Mouse (Mus musculus) limb, embryonic 14.5 days (tissue): ENCODE data around the gene Ap3b1. TPM values are rescaled to one million over a fixed set of nuclear protein-coding genes. Genes with fewer than 3 reads are reported as not detected.
"Not testable (repeated sequence)": the region's sequence is repeated elsewhere in the genome, so short reads cannot be mapped to it uniquely, and the experiment has no call there.

Experiments
- ATAC-seq: fragments of 200-750 bp; cut with Nextera tagmentation; 2 replicates; pipeline ENCODE4 v1.8.0; 2017; ENCODE audit warnings: low read depth, moderate number of reproducible peaks, moderate TSS enrichment; ENCODE audit not compliant: low FRiP score
- DNase-seq: peaks from one replicate; pipeline ENCODE4 v3.0.0-alpha.2; 2015; ENCODE audit warnings: low spot score
- H3K27ac ChIP-seq: fragments of 300-500 bp; sonication (generic); replicated peaks from 2 replicates; pipeline ENCODE4 v1.5.1; 2014; ENCODE audit warnings: low read depth, mild to moderate bottlenecking, low read length, moderate library complexity, mixed read lengths
- H3K27me3 ChIP-seq: fragments of 300-500 bp; sonication (generic); 2 replicates; pipeline ENCODE4 v1.6.1; 2014; ENCODE audit warnings: low read length, mixed read lengths; ENCODE audit not compliant: control insufficient read depth, insufficient read depth
- H3K36me3 ChIP-seq: fragments of 300-500 bp; sonication (generic); 2 replicates; pipeline ENCODE4 v1.6.1; 2014; ENCODE audit warnings: mild to moderate bottlenecking, low read length, moderate library complexity, mixed read lengths; ENCODE audit not compliant: control insufficient read depth, insufficient read depth
- H3K4me1 ChIP-seq: fragments of 300-500 bp; sonication (generic); 2 replicates; pipeline ENCODE4 v1.6.1; 2014; ENCODE audit warnings: antibody characterized with exemption, low read length, mixed read lengths; ENCODE audit not compliant: control insufficient read depth, insufficient read depth
- H3K4me2 ChIP-seq: fragments of 300-500 bp; sonication (generic); replicated peaks from 2 replicates; pipeline ENCODE4 v1.6.1; 2014; ENCODE audit warnings: low read depth, mild to moderate bottlenecking, low read length, moderate library complexity; ENCODE audit not compliant: severe bottlenecking
- H3K4me3 ChIP-seq: fragments of 300-500 bp; sonication (generic); replicated peaks from 2 replicates; pipeline ENCODE4 v1.5.1; 2014; ENCODE audit warnings: low read length
- H3K9ac ChIP-seq: fragments of 300-500 bp; sonication (generic); 2 replicates; pipeline ENCODE4 v1.6.1; 2014; ENCODE audit warnings: mild to moderate bottlenecking, low read depth, low read length, moderate library complexity; ENCODE audit not compliant: severe bottlenecking
- H3K9me3 ChIP-seq: fragments of 300-500 bp; sonication (generic); 2 replicates; pipeline ENCODE4 v1.6.1; 2016; ENCODE audit warnings: low read length; ENCODE audit not compliant: control insufficient read depth
- POLR2A ChIP-seq: fragments of 200-500 bp; IDR thresholded peaks from 2 replicates; pipeline ENCODE4 v1.8.0; 2012; ENCODE audit warnings: inconsistent platforms, mild to moderate bottlenecking, moderate library complexity, borderline replicate concordance; ENCODE audit not compliant: insufficient read depth, insufficient read length; ENCODE audit errors: extremely low read depth
- WGBS: fragments of 180-500 bp; shearing (Covaris S2); extraction: QIAGEN DNeasy Blood & Tissue Kit; methylation state at CpG from one replicate; pipeline ENCODE4 v1.1.7; 2014; 5-methylcytosine and 5-hydroxymethylcytosine counted together
- polyA plus RNA-seq, 2 experiments: library from polyadenylated mRNA; depleted of rRNA in 1 of 2; stranded (reverse) in 1 of 2; unstranded in 1 of 2; fragments of >200 nt; fragmentation: Nextera tagmentation in 1 of 2; extraction: Ambion mirVana in 1 of 2; gene quantifications; 2 replicates each; pipeline versions ENCODE4 v1.2.1 to v1.2.3; 2012 to 2014

The Ap3b1 gene
- polyA plus RNA-seq, 2 experiments = 41.6 to 54.5 TPM

DNA sequence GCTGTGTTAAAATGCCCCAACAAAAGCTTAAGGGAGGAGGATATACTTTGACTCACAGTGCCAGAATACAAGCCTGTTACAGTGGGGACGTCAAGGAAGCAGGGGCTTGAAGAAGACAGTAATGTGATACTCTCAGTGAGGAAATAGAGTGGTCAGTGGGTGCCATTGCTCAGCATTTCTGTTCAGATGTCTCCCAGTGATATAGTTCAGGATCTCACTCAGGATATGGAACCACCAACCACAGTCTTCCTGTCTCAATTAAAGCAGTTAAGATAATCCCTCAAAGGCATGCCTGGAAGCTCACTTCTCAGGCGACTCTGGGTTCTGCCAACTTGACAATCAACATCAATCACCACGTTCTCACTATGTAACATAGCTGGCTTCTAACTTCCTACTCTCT lies 4.2 kb upstream of the Ap3b1 start:
- no peaks in the 10 kb centered on the region for H3K27me3 ChIP-seq
- H3K4me3 ChIP-seq = no peak overlapping the region
- no peak for TF ChIP-seq POLR2A
- H3K4me2 ChIP-seq = no peak overlapping the region
- no peaks in the 10 kb centered on the region for H3K36me3 ChIP-seq
- H3K9me3 ChIP-seq = no peaks in the 10 kb centered on the region
- DNase-seq = no peak
- no peak for ATAC-seq
- H3K9ac ChIP-seq = no peak overlapping the region
- no peak overlapping the region for H3K27ac ChIP-seq
- H3K4me1 ChIP-seq = peaks cover 8% of the 10 kb centered on the region
- 67% methylated on average over 3 of the region's 3 CpGs for WGBS

DNA sequence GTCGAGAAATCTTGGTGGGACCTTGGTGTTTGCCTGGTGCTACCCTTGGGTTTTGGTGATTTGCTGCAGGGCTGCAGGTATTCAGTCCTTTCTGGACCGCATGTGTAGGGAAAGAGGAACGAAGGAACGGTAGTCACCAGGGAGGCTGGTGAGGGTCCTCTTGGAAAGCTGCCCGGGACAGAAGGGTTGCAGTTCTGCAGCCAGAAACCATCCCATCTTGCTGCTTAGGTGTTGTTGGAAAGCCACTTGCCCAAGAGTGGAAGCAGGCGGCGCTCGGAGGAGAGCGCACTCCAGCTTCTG lies 709 bp upstream of the Ap3b1 start:
- under 1% methylated on average over 9 of the region's 9 CpGs for WGBS
- Histone ChIP-seq H3K9me3 (no peaks in the 10 kb centered on the region), H3K4me3 (peak overlapping the region; percentile 78), H3K9ac (peak overlapping the region; percentile 80), H3K4me2 (peak overlapping the region; percentile 76), H3K27me3 (no peaks in the 10 kb centered on the region), H3K36me3 (0 out of 2 replicates have a peak, but pooled peaks cover 2% of the 10 kb centered on the region), H3K4me1 (peaks cover 12% of the 10 kb centered on the region), H3K27ac (peak overlapping the region; percentile 88)
- DNase-seq = no peak
- no peak for TF ChIP-seq POLR2A
- no peak for ATAC-seq

DNA sequence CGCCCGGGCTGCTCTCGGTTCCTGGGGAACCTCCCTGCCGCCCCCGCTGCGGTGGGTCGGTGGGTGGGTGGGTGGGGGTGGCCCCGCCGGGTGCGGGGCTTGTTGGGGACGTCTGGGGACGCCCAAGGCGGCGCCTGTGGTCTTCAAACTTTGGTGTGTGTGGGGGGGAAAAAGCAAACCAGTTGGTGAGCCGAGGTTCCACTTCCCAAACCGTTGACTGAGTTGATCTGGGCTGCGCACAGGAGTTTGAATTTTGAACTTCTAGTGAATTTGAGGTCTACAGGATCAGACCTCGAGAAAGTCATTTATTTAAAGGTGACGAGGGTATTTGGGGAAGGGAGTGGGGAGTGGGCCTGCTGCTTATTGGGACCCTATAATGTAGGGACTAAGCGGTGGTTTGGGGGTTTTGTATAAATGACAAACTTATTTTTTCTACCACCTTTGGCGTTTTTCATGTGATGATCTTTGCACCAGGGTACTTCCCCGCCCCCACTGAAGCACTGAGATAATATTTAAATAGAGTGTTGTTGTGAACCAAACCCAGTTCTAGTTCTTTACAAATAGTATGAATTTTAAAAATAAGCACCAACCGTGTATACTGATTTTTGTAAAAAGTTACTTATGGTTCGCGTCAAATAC lies 641 bp downstream of the Ap3b1 start:
- Histone ChIP-seq H3K36me3 (0 out of 2 replicates have a peak, but pooled peaks cover 5% of the 10 kb centered on the region), H3K4me1 (peaks cover 12% of the 10 kb centered on the region), H3K9me3 (no peaks in the 10 kb centered on the region), H3K27ac (peak overlapping the region; percentile 88), H3K4me2 (peak overlapping the region; percentile 76), H3K9ac (peak overlapping the region; percentile 80), H3K4me3 (peak overlapping the region; percentile 78), H3K27me3 (no peaks in the 10 kb centered on the region)
- ATAC-seq (no peak), DNase-seq (no peak)
- no peak for TF ChIP-seq POLR2A
- WGBS = 17% methylated on average over 23 of the region's 25 CpGs

DNA sequence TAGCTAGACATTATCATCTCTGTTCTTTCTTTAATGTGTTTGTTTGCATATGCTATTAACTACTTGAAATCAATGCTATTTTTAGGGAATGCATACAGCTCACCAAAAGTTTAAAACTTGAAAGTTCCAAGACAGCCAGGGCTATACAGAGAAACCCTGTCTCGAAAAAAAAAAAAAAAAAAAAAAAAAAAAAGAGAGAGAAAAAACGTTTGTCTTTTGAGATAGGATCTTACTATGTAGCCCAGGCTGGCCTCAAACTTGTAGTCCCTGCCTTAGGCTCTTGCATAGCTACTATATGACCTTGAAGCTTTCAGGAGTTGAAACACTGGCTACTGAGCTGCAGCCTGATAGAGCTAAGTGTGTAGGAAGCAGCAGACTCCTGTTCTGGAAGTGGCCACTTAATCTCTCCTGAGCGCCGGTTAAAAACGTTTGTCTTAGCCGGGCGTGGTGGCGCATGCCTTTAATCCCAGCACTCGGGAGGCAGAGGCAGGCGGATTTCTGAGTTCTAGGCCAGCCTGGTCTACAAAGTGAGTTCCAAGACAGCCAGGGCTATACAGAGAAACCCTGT lies 2.3 kb downstream of the Ap3b1 start:
- 89% methylated on average over 10 of the region's 10 CpGs for WGBS
- H3K27me3 ChIP-seq, H3K36me3 ChIP-seq, ATAC-seq, DNase-seq, H3K4me3 ChIP-seq, H3K9ac ChIP-seq, H3K27ac ChIP-seq, H3K9me3 ChIP-seq, H3K4me2 ChIP-seq: not testable (repeated sequence)
- H3K4me1 ChIP-seq = peaks cover 12% of the 10 kb centered on the region

DNA sequence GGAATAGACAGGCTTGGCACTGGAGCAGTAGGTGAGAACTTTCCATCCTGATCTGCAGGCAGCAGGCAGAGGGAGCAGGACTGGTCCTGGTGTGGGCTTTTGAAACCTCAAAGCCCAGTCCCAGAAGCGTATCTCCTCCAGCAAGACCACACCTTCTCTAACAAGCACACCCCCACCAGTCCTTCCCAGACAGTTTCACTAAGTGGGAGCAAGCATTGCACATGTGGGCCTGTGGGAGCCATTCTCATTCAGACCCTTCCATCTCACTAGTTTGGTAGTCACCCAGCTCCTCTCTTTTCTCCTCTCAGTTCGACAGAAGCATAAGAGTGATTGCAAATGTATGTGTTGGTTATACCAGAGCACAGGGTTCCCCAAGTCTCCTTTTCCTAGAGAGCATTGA lies 5.6 kb downstream of the Ap3b1 start:
- no peak for DNase-seq
- no peak overlapping the region for H3K4me2 ChIP-seq
- 86% methylated on average over 2 of the region's 2 CpGs for WGBS

More for the DNA sequence above, 5.6 kb downstream of the Ap3b1 start:
- no peak for ATAC-seq
- Histone ChIP-seq H3K27ac (no peak overlapping the region), H3K4me1 (peaks cover 6% of the 10 kb centered on the region; the same call in 1 of the 2 replicates), H3K36me3 (0 out of 2 replicates have a peak, but pooled peaks cover 5% of the 10 kb centered on the region), H3K27me3 (no peaks in the 10 kb centered on the region), H3K9ac (no peak overlapping the region), H3K4me3 (no peak overlapping the region), H3K9me3 (no peaks in the 10 kb centered on the region)
- TF ChIP-seq POLR2A = no peak
